Mouse (Mus musculus): Measurements from ENCODE around the gene Mrgprb2. TPM values are rescaled to one million over a fixed set of nuclear protein-coding genes. Genes with fewer than 3 reads are reported as not detected.

Gene Mrgprb2
- total RNA-seq (2022): not detected

DNA sequence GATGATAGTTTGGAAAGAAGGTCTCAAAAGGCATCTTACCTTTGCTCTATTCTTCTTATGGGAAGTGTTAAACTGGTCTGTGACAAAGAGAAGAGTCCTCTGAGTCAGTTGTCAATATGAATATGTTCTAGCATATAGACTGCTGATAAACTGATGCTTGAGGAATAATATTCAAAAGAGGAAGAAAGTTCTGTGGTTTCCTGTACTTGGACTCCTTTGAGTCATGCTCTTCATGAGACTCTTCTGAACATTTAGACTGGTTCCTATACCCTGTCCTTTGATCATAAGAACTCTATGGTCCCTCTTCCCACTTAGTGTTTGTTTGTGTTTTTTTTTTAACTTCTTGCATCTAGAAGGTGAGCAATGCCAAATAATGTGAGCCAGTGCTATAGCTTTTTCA, at the start of gene Mrgprb2:
TSS of gene Mrgprb2 (minus strand) at position 101 of the 400 bp plus-strand sequence.
- no peak for DNase-seq (ENCODE audit: low spot score in 2 of 2)

Other genes starting within 250 kb of the Mrgprb2 start
- gene Mrgprb8, start 169.6 kb downstream of the Mrgprb2 start, total RNA-seq (2022): not detected
- gene Mrgprb1, start 101.7 kb downstream of the Mrgprb2 start, total RNA-seq (2022): not detected
- gene Mrgprx2, start 58.8 kb downstream of the Mrgprb2 start, total RNA-seq (2022): not detected
- gene Mrgprb3, start 85.7 kb upstream of the Mrgprb2 start, total RNA-seq (2022): not detected
- 10 to 100 TPM; 20.7 to 25.0 (median 22.7) TPM for gene Zdhhc13, start 230.9 kb upstream of the Mrgprb2 start, total RNA-seq (2022)